Mouse (Mus musculus) megakaryocyte-erythroid progenitor cell, adult 5-6 weeks (primary cell): ENCODE data around the gene Tas2r129. TPM values are rescaled to one million over a fixed set of nuclear protein-coding genes. Genes with fewer than 3 reads are reported as not detected.
"Not testable (repeated sequence)": the region's sequence is repeated elsewhere in the genome, so short reads cannot be mapped to it uniquely, and the experiment has no call there.

Experiments used
- ATAC-seq: replicated peaks from 2 replicates; pipeline ENCODE4 v1.8.0; 2016; ENCODE audit warnings: mild to moderate bottlenecking, inconsistent platforms; ENCODE audit not compliant: severe bottlenecking, poor library complexity, low FRiP score, low TSS enrichment
- total RNA-seq, 2 experiments: library from RNA; stranded (forward) in 1 of 2; stranded (reverse) in 1 of 2; fragments of 200-1000, 215-1000 nt in 1 of 2; fragments of >200 nt in 1 of 2; fragmentation: Nextera tagmentation in 1 of 2; gene quantifications; 2 replicates each; pipeline ENCODE4 v1.2.3; 2014 to 2017

Tas2r129 gene
- total RNA-seq (2014; fragmentation: Nextera tagmentation) (not detected in 2 replicates), total RNA-seq (2017) (not detected in 2 replicates)

- ATAC-seq: no peak
Measured at GRCm38 (mm10) chr6:132950802-132951201, at the start of gene Tas2r129. TSS of gene Tas2r129 (plus strand) at chr6:132951102.

- ATAC-seq: no peak
Measured at GRCm38 (mm10) chr6:132909351-132909750, 41.6 kb upstream of the Tas2r129 start, which contains the start of gene Tas2r125. TSS of gene Tas2r125 (plus strand) at chr6:132909651.

- ATAC-seq: not testable (repeated sequence)
Measured at GRCm38 (mm10) chr6:132941376-132941775, 9.5 kb upstream of the Tas2r129 start.

GRCm38 (mm10) chr6:132957819-132958218, 6.9 kb downstream of the Tas2r129 start, which contains the start of gene Tas2r131:
TSS of gene Tas2r131 (minus strand) at chr6:132957919.
- no peak for ATAC-seq

GRCm38 (mm10) chr6:132980865-132981264, 30.0 kb downstream of the Tas2r129 start, which contains the start of gene Tas2r109:
TSS of gene Tas2r109 (minus strand) at chr6:132980965.
- ATAC-seq: no peak

Other genes with a start within 250 kb of the Tas2r129 start
- not detected in 2 replicates for gene Tas2r122, start 239.2 kb upstream of the Tas2r129 start, total RNA-seq (2014; fragmentation: Nextera tagmentation)
- not detected in 2 replicates for gene Tas2r122, start 239.2 kb upstream of the Tas2r129 start, total RNA-seq (2017)
- not detected in 2 replicates for gene Tas2r115, start 213.1 kb upstream of the Tas2r129 start, total RNA-seq (2014; fragmentation: Nextera tagmentation)
- not detected in 2 replicates for gene Tas2r115, start 213.1 kb upstream of the Tas2r129 start, total RNA-seq (2017)
- not detected in 2 replicates for gene Tas2r124, start 196.4 kb upstream of the Tas2r129 start, total RNA-seq (2014; fragmentation: Nextera tagmentation)
- gene Tas2r124, start 196.4 kb upstream of the Tas2r129 start, total RNA-seq (2017): not detected in 2 replicates
- not detected in 2 replicates for gene Tas2r102, start 189.0 kb upstream of the Tas2r129 start, total RNA-seq (2014; fragmentation: Nextera tagmentation)
- gene Tas2r102, start 189.0 kb upstream of the Tas2r129 start, total RNA-seq (2017): not detected in 2 replicates
- not detected in 2 replicates for gene Tas2r136, start 172.9 kb upstream of the Tas2r129 start, total RNA-seq (2014; fragmentation: Nextera tagmentation)
- not detected in 2 replicates for gene Tas2r136, start 172.9 kb upstream of the Tas2r129 start, total RNA-seq (2017)
- gene Tas2r117, start 148.3 kb upstream of the Tas2r129 start, total RNA-seq (2014; fragmentation: Nextera tagmentation): not detected in 2 replicates
- gene Tas2r117, start 148.3 kb upstream of the Tas2r129 start, total RNA-seq (2017): not detected in 2 replicates
- gene Tas2r123, start 104.0 kb upstream of the Tas2r129 start, total RNA-seq (2014; fragmentation: Nextera tagmentation): not detected in 2 replicates
- gene Tas2r123, start 104.0 kb upstream of the Tas2r129 start, total RNA-seq (2017): not detected in 2 replicates
- gene Tas2r116, start 95.7 kb upstream of the Tas2r129 start, total RNA-seq (2014; fragmentation: Nextera tagmentation): not detected in 2 replicates
- not detected in 2 replicates for gene Tas2r116, start 95.7 kb upstream of the Tas2r129 start, total RNA-seq (2017)
- gene Tas2r110, start 83.1 kb upstream of the Tas2r129 start, total RNA-seq (2014; fragmentation: Nextera tagmentation): not detected in 2 replicates
- gene Tas2r110, start 83.1 kb upstream of the Tas2r129 start, total RNA-seq (2017): not detected in 2 replicates
- not detected in 2 replicates for gene Tas2r113, start 58.1 kb upstream of the Tas2r129 start, total RNA-seq (2014; fragmentation: Nextera tagmentation)
- not detected in 2 replicates for gene Tas2r113, start 58.1 kb upstream of the Tas2r129 start, total RNA-seq (2017)
- gene Tas2r125, start 41.5 kb upstream of the Tas2r129 start, total RNA-seq (2014; fragmentation: Nextera tagmentation): not detected in 2 replicates
- not detected in 2 replicates for gene Tas2r125, start 41.5 kb upstream of the Tas2r129 start, total RNA-seq (2017)
- not detected in 2 replicates for gene Tas2r131, start 6.8 kb downstream of the Tas2r129 start, total RNA-seq (2014; fragmentation: Nextera tagmentation)
- not detected in 2 replicates for gene Tas2r131, start 6.8 kb downstream of the Tas2r129 start, total RNA-seq (2017)
- not detected in 2 replicates for gene Tas2r109, start 29.9 kb downstream of the Tas2r129 start, total RNA-seq (2014; fragmentation: Nextera tagmentation)
- gene Tas2r109, start 29.9 kb downstream of the Tas2r129 start, total RNA-seq (2017): not detected in 2 replicates
- gene Tas2r103, start 86.0 kb downstream of the Tas2r129 start, total RNA-seq (2014; fragmentation: Nextera tagmentation): not detected in 2 replicates
- gene Tas2r103, start 86.0 kb downstream of the Tas2r129 start, total RNA-seq (2017): not detected in 2 replicates
- not detected in 2 replicates for gene Tas2r140, start 104.7 kb downstream of the Tas2r129 start, total RNA-seq (2014; fragmentation: Nextera tagmentation)
- gene Tas2r140, start 104.7 kb downstream of the Tas2r129 start, total RNA-seq (2017): not detected in 2 replicates
- gene Smim10l1, start 153.8 kb downstream of the Tas2r129 start, total RNA-seq (2014; fragmentation: Nextera tagmentation): 31.3 and 32.7 TPM in 2 replicates
- 88.6 and 135 TPM in 2 replicates for gene Smim10l1, start 153.8 kb downstream of the Tas2r129 start, total RNA-seq (2017)